Mouse (Mus musculus): ENCODE data around the gene Asprv1.

Asprv1 gene

GRCm38 (mm10) chr6:86623201-86623600, 4.8 kb upstream of the Asprv1 start:
- DNase-seq, result no peak

- DNase-seq, result no peak
Measured at GRCm38 (mm10) chr6:86624074-86625030, 3.6 kb upstream of the Asprv1 start.

GRCm38 (mm10) chr6:86630141-86630540, 2.2 kb downstream of the Asprv1 start:
- no peak for DNase-seq

GRCm38 (mm10) chr6:86636495-86636894, 8.5 kb downstream of the Asprv1 start:
- peak; percentile 81 for DNase-seq

- no peak for DNase-seq
Measured at GRCm38 (mm10) chr6:86637171-86637835, 9.3 kb downstream of the Asprv1 start.

GRCm38 (mm10) chr6:86637860-86638259, 9.9 kb downstream of the Asprv1 start:
- DNase-seq, result no peak

GRCm38 (mm10) chr6:86638434-86638833, 10.5 kb downstream of the Asprv1 start:
- no peak for DNase-seq

- peak; percentile 30 for DNase-seq
Measured at GRCm38 (mm10) chr6:86639180-86640160, 11.5 kb downstream of the Asprv1 start.

GRCm38 (mm10) chr6:86640161-86640560, 12.2 kb downstream of the Asprv1 start:
- no peak for DNase-seq

- no peak for DNase-seq
Measured at GRCm38 (mm10) chr6:86640776-86641175, 12.8 kb downstream of the Asprv1 start.

GRCm38 (mm10) chr6:86641716-86642115, 13.8 kb downstream of the Asprv1 start:
- no peak for DNase-seq

GRCm38 (mm10) chr6:86644775-86645400, 16.9 kb downstream of the Asprv1 start:
- no peak for DNase-seq

- DNase-seq, result no peak
Measured at GRCm38 (mm10) chr6:86645551-86645950, 17.6 kb downstream of the Asprv1 start.

GRCm38 (mm10) chr6:86646143-86646542, 18.2 kb downstream of the Asprv1 start:
- DNase-seq, result no peak

- DNase-seq, result peak; percentile 79
Measured at GRCm38 (mm10) chr6:86653026-86653425, 25.1 kb downstream of the Asprv1 start.

- DNase-seq, result no peak
Measured at GRCm38 (mm10) chr6:86654270-86654916, 26.4 kb downstream of the Asprv1 start.

- no peak for DNase-seq
Measured at GRCm38 (mm10) chr6:86658501-86658900, 30.5 kb downstream of the Asprv1 start.

- DNase-seq, result no peak
Measured at GRCm38 (mm10) chr6:86660161-86660877, 32.4 kb downstream of the Asprv1 start.

- no peak for DNase-seq
Measured at GRCm38 (mm10) chr6:86665076-86665475, 37.1 kb downstream of the Asprv1 start.

GRCm38 (mm10) chr6:86665560-86666307, 37.8 kb downstream of the Asprv1 start:
- peak; percentile 38 for DNase-seq

Data from lung, postnatal 36 days (tissue).